Mouse (Mus musculus): Measurements from ENCODE around the gene 4930507D05Rik.

DNA sequence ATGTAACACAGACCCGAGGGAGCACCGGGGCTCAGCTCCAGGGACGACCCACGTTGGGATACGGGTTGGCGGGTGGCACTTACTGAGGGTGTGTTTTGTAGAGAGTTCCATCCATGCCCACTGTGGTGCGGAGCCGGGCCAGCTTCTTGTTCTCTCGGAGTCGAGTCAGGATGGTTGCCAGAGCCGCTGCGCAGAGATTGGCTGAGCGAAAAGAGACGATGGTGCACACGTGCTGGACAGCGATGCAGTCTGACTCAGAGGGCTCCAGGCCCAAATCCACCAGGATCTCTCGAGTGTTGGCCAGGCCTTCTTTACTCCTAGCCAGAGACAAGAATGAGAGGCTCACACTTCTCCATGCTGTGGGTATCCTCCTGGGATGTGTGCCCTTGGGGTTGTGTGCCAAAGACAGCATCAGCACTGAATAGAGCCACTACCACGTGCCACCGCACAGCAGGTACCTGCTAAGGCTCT lies 47.6 kb upstream of the 4930507D05Rik start:
- TF ChIP-seq CTCF (IDR thresholded peaks at IDR 0.05; ENCODE audit: borderline replicate concordance, control insufficient read depth, extremely low read depth, insufficient read depth, low read length, poor library complexity) (no peak), POLR2A (IDR thresholded peaks at IDR 0.05; ENCODE audit: control insufficient read depth, extremely low read depth, insufficient read depth, low read length, poor library complexity) (no peak)

Data from thymus, adult 2 months (tissue).